Mouse (Mus musculus) CH12.LX (cell line): ENCODE results near the gene Gm10382.

Experiments
- CHD1 ChIP-seq: IDR thresholded peaks from 2 replicates; pipeline ENCODE4 v1.6.1; 2012; ENCODE audit warnings: low read depth, low read length, improper control_type of control experiment, inconsistent platforms
- EP300 ChIP-seq: IDR thresholded peaks from 2 replicates; pipeline ENCODE4 v1.6.1; 2011; ENCODE audit warnings: low read length, improper control_type of control experiment
- POLR2A ChIP-seq: IDR thresholded peaks from 2 replicates; pipeline ENCODE4 v1.6.1; 2011; ENCODE audit warnings: low read depth, mild to moderate bottlenecking, improper control_type of control experiment, low read length
- TBP ChIP-seq: conservative IDR thresholded peaks from 2 replicates; pipeline ENCODE4 v1.6.1; 2011; ENCODE audit warnings: low read depth, low read length, improper control_type of control experiment

GRCm38 (mm10) chr5:125378919-125379318 lies 10.2 kb upstream of the Gm10382 start:
- no peak for TF ChIP-seq TBP
- TF ChIP-seq CHD1: no peak
- TF ChIP-seq EP300: no peak
- no peak for TF ChIP-seq POLR2A
